Mouse (Mus musculus) c-Kit-positive CD71-positive TER-119-negative erythroid progenitor cells, embryonic 14.5 days (primary cell): ENCODE measurements around the gene Sos2.

Source experiments
- DNase-seq: peaks from one replicate; pipeline ENCODE4 v3.0.0-alpha.2; 2013; ENCODE audit warnings: low read depth

Sos2 gene

DNA sequence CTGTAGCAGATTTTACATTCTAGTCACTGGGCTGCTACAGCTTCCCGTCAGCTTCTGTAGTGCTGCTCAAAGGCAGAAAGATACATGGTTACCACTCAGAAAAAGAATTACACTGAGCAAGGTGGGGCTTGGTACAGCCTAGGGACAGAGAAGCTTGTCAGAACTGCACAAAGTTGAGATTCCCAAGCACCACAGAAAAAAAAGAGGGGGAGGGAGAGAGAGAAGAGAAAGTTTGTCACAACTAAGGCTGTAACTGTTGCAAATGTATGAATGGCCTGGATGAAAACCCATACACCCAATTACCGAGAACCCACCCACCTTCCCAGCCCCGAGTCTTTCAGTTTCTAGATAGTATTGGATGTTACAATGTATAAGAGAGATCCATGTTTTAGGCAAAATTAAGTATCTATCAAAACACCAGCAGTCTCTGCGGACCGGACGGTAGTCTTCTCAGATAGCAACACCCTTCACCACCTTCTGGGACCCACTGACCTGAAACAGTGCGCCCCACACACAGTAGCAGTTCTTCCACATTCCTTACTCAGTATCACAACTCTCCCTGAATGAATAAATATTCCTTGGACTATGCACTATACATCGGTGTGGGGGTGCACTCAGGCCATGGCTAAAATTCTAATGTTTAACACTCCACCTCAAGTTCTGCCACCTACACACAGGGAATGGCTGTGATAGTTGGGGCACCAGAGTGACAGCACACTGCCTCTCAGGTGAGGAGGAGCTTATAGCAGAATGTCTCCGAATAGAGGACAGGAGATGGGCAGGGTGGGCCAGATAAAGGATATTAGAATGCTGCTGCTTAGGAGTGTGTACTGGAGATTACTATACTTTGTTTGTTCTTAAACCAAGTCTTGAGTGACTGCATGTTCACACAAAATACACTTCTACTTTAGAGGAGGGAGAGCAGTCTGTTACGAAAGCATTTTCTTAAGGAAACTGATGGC lies 6.8 kb downstream of the Sos2 start:
- DNase-seq = no peak

- DNase-seq = no peak
These were observed 7.5 kb downstream of the Sos2 start for GRCm38 (mm10) chr12:69674176-69674575.

DNA sequence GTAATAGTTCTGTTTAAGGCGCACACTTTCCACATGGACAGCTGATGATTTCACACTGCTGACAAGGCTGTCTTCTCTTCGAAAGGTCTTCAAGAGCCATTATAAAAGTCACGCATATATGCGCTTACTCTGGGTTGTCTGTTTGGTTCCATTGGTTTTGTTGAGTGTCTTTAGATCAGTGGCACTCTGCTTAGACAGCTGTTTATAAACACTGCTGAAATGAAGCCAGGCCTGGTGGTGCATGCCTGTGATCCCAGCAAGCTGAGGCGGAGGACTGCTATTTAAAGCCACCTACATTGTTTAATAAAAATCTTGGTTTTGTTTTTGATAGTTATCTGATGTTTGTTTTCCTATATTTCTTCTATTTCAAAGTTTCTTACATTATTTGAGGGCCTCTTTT lies 14.9 kb downstream of the Sos2 start:
- DNase-seq = no peak

DNA sequence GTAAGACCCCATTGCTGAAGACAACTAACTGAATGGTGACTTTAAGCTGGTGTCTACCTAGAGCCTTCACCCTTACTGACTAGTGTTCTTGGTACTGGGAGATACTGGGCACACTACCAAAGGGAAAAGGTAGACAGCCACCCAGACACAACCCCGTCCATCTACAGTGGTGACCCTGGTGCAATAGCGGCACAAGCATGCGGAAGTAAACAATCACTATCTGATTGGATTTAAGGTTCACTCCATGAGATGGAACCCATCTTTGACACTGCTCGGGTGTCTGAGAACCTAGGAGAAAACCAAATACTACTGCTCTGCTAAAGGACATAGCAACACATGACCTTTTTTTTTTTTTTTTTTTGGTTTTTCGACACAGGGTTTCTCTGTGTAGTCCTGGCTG lies 20.0 kb downstream of the Sos2 start:
- DNase-seq = no peak

DNA sequence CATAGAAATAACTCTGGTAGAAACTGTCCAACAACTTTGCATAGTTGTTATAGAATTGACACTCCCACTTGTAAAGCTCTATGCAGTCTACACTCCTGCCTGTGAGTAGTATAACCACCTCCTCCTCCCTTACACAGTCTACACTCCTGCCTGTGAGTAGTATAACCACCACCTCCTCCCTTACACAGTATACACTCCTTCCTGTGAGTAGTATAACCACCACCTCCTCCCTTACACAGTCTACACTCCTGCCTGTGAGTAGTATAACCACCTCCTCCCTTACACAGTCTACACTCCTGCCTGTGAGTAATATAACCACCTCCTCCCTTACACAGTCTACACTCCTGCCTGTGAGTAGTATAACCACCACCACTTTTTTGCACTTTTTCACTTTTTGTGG lies 27.7 kb downstream of the Sos2 start:
- peak; percentile 61 for DNase-seq

DNA sequence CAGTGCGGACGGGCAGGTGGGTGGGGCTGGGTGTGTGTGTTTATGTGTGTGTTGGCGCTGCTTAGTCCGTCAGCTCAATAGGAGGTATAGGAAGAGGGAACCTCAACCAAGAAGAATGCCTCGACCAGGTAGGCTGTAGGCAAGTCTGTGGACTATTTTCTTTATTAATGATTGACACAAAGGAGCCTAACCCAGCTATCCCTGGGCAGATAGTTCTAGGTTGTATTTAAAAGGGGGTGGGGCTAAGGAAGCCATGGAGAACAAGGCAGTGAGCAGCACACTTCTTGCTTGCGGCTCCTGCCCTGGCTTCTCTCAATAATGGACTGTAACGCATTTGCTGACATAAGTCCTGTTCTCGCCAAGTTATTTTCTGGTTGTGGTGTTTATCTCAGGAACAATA lies 32.1 kb downstream of the Sos2 start:
- DNase-seq = no peak

- DNase-seq = no peak
These were observed 35.6 kb downstream of the Sos2 start for GRCm38 (mm10) chr12:69645821-69646616.

DNA sequence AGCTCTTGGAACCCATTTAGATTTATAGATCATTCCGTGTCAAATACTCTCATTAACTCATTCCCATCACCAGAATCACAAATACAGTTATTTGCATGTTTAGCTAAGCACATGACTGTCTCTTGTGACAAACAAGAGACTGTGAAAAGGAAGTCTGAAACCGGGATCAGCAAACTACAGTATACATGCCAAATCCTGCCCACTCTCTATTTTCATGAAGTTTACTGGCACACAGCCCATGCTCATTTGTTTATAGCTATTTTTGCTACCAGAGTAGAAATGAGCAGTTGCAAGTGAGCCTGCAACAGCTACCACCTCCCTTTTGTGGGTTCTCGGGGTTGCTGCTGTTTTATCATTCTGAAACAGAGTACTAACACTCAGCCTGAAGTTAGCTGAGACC lies 36.8 kb downstream of the Sos2 start:
- DNase-seq = no peak

GRCm38 (mm10) chr12:69642877-69643276 lies 38.8 kb downstream of the Sos2 start:
- DNase-seq = no peak

- peak; percentile 27 for DNase-seq
These were observed 46.9 kb downstream of the Sos2 start for GRCm38 (mm10) chr12:69634761-69635160.

DNA sequence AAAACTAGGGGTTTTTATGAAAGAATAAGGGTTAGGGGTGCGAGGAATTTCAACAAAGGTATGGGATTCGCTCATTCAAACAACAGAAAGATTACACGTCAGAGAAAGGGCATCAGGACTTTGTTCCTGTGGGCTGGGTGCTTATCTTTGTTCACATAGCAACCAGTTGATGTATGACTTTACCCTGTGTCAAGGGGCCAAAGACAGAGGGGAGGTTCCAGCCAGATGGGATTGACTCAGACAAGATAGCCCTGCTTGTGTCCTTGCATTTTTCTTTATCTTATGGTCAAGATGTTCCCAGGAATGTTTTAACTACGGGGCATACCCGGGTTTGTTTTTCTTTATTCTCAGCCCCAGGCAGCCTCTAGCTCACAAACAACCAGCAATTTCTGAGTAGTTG lies 63.1 kb downstream of the Sos2 start:
- DNase-seq = peak; percentile 14

DNA sequence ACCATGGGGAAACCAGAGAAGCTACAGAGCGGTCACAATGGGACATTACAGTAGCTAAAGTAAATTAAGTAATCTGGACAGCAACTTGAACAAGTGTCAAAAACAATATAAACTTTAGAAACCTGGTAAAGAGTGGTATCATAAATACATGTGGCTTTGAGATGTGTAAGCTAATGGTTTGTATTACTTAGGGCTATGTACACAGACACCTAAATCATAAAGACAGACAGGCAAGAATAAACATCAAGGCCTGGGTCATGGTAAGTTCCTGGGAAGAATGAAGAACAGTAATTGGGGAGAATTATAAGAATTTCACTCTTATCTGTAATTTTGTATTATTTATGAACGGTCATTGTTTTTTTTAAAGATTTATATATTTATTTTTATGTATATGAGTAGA lies 77.3 kb downstream of the Sos2 start:
- DNase-seq = no peak

GRCm38 (mm10) chr12:69597446-69597845 lies 84.2 kb downstream of the Sos2 start:
- DNase-seq = no peak

DNA sequence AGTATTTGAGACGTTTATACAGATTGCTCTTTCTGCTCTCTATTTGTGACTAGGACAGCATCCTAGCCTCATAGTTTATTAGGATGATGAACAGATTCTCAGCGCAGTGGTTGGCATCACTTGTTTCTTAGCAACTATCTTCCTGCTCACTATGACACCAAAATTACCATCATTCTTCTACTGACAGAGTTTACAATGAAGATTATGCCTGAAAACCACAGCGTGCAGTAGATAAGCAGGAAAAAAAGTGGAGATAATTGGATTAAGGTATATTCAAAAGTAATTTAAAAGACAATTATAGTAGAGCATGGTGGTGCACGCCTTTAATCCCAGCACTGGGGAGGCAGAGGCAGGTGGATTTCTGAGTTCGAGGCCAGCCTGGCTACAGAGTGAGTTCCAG lies 88.5 kb downstream of the Sos2 start:
- no peak for DNase-seq

DNA sequence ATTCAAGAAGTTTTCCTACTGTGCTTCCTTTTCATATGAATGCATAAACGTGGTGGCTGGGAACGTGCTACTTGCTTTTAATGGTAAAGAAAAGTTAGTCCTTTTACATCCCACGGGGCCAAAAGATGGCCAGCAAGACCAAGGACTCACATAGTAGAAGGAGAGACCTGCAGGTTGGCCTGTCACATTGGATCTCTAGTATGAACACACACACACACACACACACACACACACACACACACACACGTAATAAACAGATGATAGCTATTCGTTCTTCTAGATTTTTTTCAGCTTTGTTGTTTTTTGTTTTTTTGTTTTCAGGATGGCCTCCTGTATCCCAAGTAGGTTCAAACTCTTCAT lies 98.4 kb downstream of the Sos2 start:
- no peak for DNase-seq

DNA sequence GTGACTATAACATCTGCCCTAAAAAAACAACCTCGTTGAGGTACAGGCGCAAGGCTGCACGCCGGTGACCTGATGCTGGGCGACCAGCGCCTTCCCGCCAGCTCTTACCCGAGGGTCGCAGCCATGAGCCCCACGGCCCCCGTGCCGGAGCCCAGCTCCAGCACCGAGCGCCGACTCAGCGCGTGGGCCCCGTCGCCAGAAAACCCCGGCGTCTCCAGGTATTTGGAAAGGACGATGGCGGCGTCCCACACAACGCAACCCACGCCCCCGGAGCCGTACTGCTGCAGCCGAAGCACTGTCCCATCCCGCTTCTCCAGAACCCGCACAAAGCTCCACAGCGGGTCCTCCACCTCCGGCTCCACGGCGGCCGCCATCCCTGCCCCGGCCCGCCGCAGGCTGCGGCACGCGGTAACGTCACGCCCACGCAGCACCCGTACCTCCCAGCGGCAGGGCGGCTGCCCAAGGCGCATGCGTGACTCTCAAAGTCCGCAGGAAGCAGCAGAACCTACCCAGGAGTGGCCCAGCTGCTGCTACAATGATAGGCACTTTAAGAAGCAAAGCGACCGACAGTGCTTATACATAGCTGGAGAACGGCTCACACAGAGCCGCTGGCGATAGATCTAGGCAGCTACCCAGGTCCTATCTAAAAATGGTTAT lies 98.9 kb downstream of the Sos2 start, which contains the start of gene Vcpkmt:
Gene Vcpkmt, minus strand, starts transcription at position 416 of the 657 bp plus-strand sequence.
- peak; percentile 90 for DNase-seq

DNA sequence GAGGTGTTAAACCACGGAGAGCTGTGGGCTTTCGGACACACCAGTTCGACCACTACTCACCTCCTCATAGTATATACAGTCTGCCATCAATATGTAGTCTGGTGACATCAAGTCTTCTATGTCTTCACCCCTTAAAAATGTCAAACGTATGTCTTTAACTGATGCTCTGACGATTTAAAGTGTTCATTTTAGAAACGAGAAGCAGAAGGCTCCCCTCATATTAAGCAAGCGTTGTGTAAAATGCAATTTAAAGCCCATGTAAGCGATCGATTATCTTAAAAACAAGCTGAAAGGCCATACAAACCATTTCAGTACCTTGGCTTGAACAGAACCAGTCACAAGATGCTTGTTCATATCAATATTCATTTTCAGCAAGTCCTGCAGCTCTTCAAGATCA lies 99.4 kb downstream of the Sos2 start:
- no peak for DNase-seq

DNA sequence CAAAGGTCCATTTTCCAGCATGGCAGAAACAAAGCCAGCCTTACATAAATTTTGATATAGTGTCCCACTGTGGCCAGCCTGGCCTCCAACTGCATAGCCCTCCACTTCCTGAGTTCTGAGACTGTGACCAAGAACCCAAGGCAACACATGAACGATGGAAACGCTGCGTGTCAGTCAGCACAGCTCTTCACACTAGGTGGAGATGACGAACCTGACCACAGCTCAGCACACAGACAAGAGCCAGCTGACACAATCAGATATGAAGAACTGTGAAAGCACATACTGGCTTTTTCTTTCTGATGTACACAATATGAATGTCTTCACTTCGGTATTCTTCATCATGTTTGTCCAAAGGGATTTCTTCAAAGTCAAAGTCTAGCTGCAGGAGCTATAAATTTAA lies 102.0 kb downstream of the Sos2 start:
- DNase-seq = no peak

- DNase-seq = no peak
These were observed 105.5 kb downstream of the Sos2 start for GRCm38 (mm10) chr12:69576120-69576627.

GRCm38 (mm10) chr12:69573916-69574881 lies 107.5 kb downstream of the Sos2 start:
- DNase-seq = peak; percentile 72

- no peak for DNase-seq
These were observed 108.4 kb downstream of the Sos2 start for GRCm38 (mm10) chr12:69573271-69573670.
